Mouse (Mus musculus): Measurements from ENCODE around the gene Rgl1. TPM values are rescaled to one million over a fixed set of nuclear protein-coding genes. Genes with fewer than 3 reads are reported as not detected.

Gene Rgl1
- polyA plus RNA-seq, 1 experiment: 11.9 TPM

DNA sequence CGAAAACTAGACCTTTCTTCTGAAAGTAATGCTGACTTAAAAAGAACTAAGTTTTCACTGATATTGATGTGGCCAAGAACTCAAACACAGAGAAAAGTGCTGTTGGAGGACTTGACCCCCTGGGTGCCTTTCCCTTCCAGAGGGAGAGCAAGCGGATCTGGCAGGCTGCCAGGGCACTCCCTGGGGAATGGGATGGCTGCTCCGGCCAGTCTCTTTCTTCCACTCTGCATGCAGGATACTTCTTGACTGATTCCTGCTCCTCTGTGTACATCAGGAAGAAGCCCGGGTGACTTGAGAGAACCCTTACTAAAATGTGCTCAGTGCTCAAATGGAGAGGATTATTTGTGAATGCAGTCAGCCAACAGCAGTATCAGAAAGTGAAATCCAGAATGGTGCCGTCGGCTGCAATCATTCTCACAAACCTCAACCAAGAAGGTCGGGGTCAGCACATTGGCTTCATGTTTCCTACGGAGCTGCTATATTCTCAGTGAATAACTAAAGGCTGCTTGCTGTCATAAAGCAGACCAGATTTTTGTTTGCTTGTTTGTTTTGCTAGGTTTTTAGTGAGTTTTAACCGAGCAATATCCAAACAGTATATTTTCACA is 176.7 kb downstream of the Rgl1 start:
- H3K27ac ChIP-seq (ENCODE audit: insufficient read depth, low read depth, low read length): no peak overlapping the region
- H3K4me3 ChIP-seq (ENCODE audit: insufficient read depth, low read length): no peak overlapping the region
- peaks cover 28% of the 10 kb centered on the region for H3K4me1 ChIP-seq (ENCODE audit: control insufficient read depth, insufficient read depth, low read length)
- TF ChIP-seq CTCF (IDR thresholded peaks at IDR 0.05; ENCODE audit: low read depth, low read length): no peak
- no peak for TF ChIP-seq POLR2A (IDR thresholded peaks at IDR 0.05; ENCODE audit: borderline replicate concordance, low read depth, low read length)

- no peak overlapping the region for H3K4me3 ChIP-seq (ENCODE audit: insufficient read depth, low read length)
- TF ChIP-seq POLR2A (IDR thresholded peaks at IDR 0.05; ENCODE audit: borderline replicate concordance, low read depth, low read length): no peak
- H3K4me1 ChIP-seq (ENCODE audit: control insufficient read depth, insufficient read depth, low read length): peaks cover 24% of the 10 kb centered on the region
- H3K27ac ChIP-seq (ENCODE audit: insufficient read depth, low read depth, low read length): no peak overlapping the region
Observed at GRCm38 (mm10) chr1:152587431-152587830, 178.7 kb downstream of the Rgl1 start.

GRCm38 (mm10) chr1:152585385-152585984 is 180.7 kb downstream of the Rgl1 start:
- TF ChIP-seq POLR2A (IDR thresholded peaks at IDR 0.05; ENCODE audit: borderline replicate concordance, low read depth, low read length) (no peak), CTCF (IDR thresholded peaks at IDR 0.05; ENCODE audit: low read depth, low read length) (no peak)
- H3K27ac ChIP-seq (ENCODE audit: insufficient read depth, low read depth, low read length): no peak overlapping the region
- no peak overlapping the region for H3K4me3 ChIP-seq (ENCODE audit: insufficient read depth, low read length)
- peaks cover 37% of the 10 kb centered on the region for H3K4me1 ChIP-seq (ENCODE audit: control insufficient read depth, insufficient read depth, low read length)

- Histone ChIP-seq H3K4me1 (ENCODE audit: control insufficient read depth, insufficient read depth, low read length) (peaks cover 41% of the 10 kb centered on the region), H3K27ac (ENCODE audit: insufficient read depth, low read depth, low read length) (no peak overlapping the region), H3K4me3 (ENCODE audit: insufficient read depth, low read length) (no peak overlapping the region)
- TF ChIP-seq POLR2A (IDR thresholded peaks at IDR 0.05; ENCODE audit: borderline replicate concordance, low read depth, low read length) (no peak), CTCF (IDR thresholded peaks at IDR 0.05; ENCODE audit: low read depth, low read length) (no peak)
Observed at GRCm38 (mm10) chr1:152584933-152585332, 181.2 kb downstream of the Rgl1 start.

DNA sequence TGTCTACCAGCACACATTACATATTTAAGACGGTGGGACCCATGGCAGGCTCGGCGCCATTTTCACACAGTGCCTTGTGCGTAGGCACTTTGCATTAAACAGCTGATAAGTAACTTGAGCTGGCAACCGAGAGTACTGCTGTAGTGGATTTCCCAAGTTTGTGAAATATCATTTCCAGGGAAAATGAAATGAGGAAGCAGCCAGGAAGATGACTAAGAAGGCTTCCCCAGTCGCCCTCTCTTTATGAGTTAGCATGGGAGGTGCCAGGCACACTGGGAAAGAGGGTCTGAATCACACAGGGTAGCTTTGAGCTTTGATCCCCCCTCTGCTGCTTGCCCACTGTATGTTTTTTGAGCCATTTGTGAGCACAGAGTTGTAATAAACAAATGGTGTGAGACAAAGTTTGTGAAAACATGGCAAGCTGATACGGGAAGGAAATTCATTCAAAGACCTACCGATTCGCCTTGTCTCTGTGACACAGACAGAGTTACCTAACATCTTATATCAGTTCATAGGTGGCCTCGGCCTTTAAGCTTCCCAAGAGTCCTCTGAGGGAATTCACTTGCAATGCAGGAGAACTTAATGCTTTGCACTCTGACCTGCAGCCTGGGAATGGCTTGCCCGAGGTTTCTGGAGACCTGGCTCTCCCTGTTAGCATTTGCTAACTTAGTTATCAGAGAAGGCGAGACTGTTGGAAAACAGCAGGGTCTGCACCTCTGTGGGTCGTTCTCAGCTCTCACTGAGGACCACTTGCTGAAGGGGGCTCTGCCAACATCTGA is 184.8 kb downstream of the Rgl1 start:
- Histone ChIP-seq H3K27ac (ENCODE audit: insufficient read depth, low read depth, low read length) (peak overlapping the region; percentile 25), H3K4me3 (ENCODE audit: insufficient read depth, low read length) (no peak overlapping the region), H3K4me1 (ENCODE audit: control insufficient read depth, insufficient read depth, low read length) (peaks cover 43% of the 10 kb centered on the region)
- TF ChIP-seq CTCF (IDR thresholded peaks at IDR 0.05; ENCODE audit: low read depth, low read length): no peak
- TF ChIP-seq POLR2A (IDR thresholded peaks at IDR 0.05; ENCODE audit: borderline replicate concordance, low read depth, low read length): no peak

DNA sequence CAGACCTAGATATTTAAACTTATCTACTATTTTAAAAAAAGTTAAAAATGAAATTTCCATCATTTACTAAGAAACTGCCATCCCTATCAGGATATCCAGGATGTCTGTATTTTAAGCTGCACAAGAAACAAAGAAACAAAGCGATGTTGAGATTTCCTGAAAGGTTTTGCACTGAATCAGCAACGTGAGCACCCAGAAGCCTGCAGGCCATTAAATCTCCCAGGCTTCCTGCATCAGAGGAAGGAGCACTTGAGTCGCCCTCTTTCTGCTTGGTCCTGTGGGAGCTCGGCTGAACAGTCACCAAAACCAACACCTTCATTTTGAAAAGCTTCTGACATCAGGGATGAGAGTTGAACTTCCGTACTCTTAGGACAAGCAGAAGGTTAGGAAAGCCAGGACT is 187.2 kb downstream of the Rgl1 start:
- no peak overlapping the region for H3K27ac ChIP-seq (ENCODE audit: insufficient read depth, low read depth, low read length)
- TF ChIP-seq POLR2A (IDR thresholded peaks at IDR 0.05; ENCODE audit: borderline replicate concordance, low read depth, low read length) (no peak), CTCF (IDR thresholded peaks at IDR 0.05; ENCODE audit: low read depth, low read length) (no peak)
- H3K4me3 ChIP-seq (ENCODE audit: insufficient read depth, low read length): no peak overlapping the region
- H3K4me1 ChIP-seq (ENCODE audit: control insufficient read depth, insufficient read depth, low read length): peaks cover 45% of the 10 kb centered on the region

DNA sequence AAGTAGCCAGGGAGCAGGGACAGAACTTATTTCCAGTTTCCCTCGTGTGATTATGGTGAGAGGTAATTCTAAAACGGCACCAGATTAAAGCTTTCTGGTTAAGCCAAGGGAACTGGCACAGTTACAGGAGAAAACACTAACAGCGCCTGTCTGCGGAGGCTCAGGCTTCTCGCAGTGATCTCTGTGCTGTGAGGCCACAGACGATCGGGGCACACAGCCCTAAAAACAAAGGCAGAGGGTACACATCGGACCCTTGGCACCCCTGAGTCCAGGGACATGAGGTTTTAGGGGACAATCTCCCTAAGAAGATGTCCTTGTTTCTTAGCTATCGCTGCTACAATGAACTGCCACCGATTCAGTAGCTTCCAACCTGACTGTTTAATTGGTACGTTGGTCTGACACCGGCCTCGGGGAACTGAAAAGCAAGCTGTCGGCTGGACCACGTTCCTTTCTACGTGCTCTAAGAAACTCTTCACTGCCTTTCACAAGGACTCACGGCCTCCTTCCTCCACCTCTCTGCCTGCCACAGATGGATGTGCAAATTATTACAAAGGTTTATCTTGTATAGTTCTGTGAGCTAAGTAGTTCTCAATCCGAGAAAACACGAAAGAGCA is 187.9 kb downstream of the Rgl1 start:
- Histone ChIP-seq H3K4me1 (ENCODE audit: control insufficient read depth, insufficient read depth, low read length) (peaks cover 50% of the 10 kb centered on the region), H3K4me3 (ENCODE audit: insufficient read depth, low read length) (no peak overlapping the region), H3K27ac (ENCODE audit: insufficient read depth, low read depth, low read length) (no peak overlapping the region)
- TF ChIP-seq POLR2A (IDR thresholded peaks at IDR 0.05; ENCODE audit: borderline replicate concordance, low read depth, low read length) (no peak), CTCF (IDR thresholded peaks at IDR 0.05; ENCODE audit: low read depth, low read length) (no peak)

DNA sequence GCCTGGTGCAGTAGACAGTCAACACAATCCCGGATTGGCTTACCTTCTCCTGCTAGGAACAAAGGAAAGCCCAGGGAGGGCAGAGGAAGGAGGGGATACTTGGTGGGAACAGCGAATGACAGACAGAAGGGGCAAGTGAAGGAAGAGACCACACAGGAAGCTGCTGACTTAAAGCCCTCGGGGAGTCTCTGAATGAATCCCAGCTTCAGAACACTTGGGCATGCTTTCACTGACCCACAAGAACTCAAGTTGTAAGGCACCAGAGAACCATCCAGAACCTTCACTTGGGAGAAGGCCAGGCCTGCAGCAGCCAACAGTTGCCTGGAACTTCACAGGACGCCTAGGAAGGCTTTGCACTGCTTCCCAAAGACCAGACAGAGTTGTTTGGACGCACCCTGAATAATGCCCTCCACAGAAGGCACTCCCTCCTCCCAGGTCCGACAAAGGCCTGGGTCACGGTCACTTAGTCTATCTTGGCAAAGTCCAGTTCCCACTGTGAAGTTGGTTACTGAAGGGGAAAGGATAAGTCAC is 189.5 kb downstream of the Rgl1 start:
- no peak for TF ChIP-seq POLR2A (IDR thresholded peaks at IDR 0.05; ENCODE audit: borderline replicate concordance, low read depth, low read length)
- no peak for TF ChIP-seq CTCF (IDR thresholded peaks at IDR 0.05; ENCODE audit: low read depth, low read length)
- H3K4me3 ChIP-seq (ENCODE audit: insufficient read depth, low read length): no peak overlapping the region
- H3K4me1 ChIP-seq (ENCODE audit: control insufficient read depth, insufficient read depth, low read length): peaks cover 49% of the 10 kb centered on the region
- H3K27ac ChIP-seq (ENCODE audit: insufficient read depth, low read depth, low read length): no peak overlapping the region

DNA sequence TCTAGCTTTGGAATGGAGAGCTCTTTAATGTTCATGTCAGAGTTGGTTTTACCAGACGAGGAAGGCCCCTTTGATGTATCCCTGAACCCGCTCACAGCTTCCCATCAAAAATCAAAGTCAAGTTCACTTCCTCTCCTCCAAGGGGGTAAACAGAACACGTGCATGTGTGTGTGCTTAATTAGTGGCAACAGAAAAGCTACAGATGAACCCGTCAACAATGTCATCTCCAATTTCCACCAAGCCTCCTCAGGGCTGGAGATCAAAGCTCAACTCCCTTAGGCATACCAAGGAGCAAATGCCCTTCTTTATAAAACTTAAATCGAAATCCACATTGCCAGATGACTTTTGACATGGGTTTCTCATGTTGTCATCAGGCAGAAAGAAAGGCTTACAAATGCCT is 191.1 kb downstream of the Rgl1 start:
- TF ChIP-seq POLR2A (IDR thresholded peaks at IDR 0.05; ENCODE audit: borderline replicate concordance, low read depth, low read length): no peak
- TF ChIP-seq CTCF (IDR thresholded peaks at IDR 0.05; ENCODE audit: low read depth, low read length): no peak
- no peak overlapping the region for H3K27ac ChIP-seq (ENCODE audit: insufficient read depth, low read depth, low read length)
- peaks cover 40% of the 10 kb centered on the region for H3K4me1 ChIP-seq (ENCODE audit: control insufficient read depth, insufficient read depth, low read length)
- H3K4me3 ChIP-seq (ENCODE audit: insufficient read depth, low read length): no peak overlapping the region

Measured in bone marrow macrophage, adult 2 months (primary cell).